Mouse (Mus musculus): Measurements from ENCODE around the gene Npas3. TPM values are rescaled to one million over a fixed set of nuclear protein-coding genes. Genes with fewer than 3 reads are reported as not detected.

Gene Npas3
- polyA plus RNA-seq, 1 experiment from 2014 or later: 32.7 TPM

DNA sequence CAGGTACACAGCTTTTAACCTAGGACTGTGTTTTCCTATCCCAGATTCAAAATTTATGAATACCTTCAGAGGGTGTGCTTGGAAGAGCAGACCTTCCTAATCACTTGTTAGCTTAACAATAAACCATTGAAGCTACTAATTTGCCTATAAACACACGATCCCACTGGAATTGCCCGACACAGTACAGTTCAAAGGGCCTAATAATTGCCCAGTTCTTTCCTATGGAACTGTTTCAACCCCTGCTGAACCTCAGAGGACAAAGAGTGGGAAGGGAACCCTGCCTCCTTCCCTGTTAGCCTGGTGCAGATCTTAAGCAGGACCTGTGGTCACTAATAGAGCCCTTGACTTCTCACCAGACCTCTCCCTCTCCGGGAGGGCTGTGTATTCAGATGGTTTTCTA lies 429.7 kb downstream of the Npas3 start:
- peaks cover 11% of the 10 kb centered on the region for H3K4me1 ChIP-seq (replicated peaks)
- no peaks in the 10 kb centered on the region for H3K36me3 ChIP-seq
- H3K9ac ChIP-seq (replicated peaks): no peak overlapping the region
- H3K4me3 ChIP-seq (replicated peaks): no peak overlapping the region
- ATAC-seq: no peak
- H3K27me3 ChIP-seq: no peaks in the 10 kb centered on the region
- H3K27ac ChIP-seq: no peak overlapping the region
- WGBS: 43% methylated on average over 3 of the region's 3 CpGs
- H3K9me3 ChIP-seq: no peaks in the 10 kb centered on the region
- no peak overlapping the region for H3K4me2 ChIP-seq (replicated peaks)

DNA sequence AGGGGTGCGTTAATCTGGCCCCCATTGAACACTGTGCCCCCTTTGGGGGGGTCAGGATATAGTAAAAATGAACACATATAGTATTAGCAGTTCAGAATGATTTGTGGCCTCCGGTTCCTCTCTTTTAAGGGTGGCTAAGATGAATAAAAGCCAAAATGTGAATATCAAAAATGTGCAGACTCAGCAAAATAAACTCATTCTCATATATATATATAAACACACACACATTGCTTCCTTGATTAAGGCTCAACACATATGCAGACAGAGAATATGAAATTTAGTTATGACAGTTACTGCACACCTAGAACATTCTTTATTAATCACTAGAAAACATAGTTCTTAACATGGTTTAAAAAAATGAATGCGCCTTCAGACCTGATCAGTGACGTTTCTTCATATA lies 430.7 kb downstream of the Npas3 start:
- WGBS: 97% methylated on average over 4 of the region's 4 CpGs
- no peaks in the 10 kb centered on the region for H3K27me3 ChIP-seq
- no peak overlapping the region for H3K4me2 ChIP-seq (replicated peaks)
- H3K9me3 ChIP-seq: no peaks in the 10 kb centered on the region
- no peak for ATAC-seq
- H3K4me1 ChIP-seq (replicated peaks): peaks cover 11% of the 10 kb centered on the region
- no peak overlapping the region for H3K9ac ChIP-seq (replicated peaks)
- no peak overlapping the region for H3K4me3 ChIP-seq (replicated peaks)
- no peaks in the 10 kb centered on the region for H3K36me3 ChIP-seq
- H3K27ac ChIP-seq: no peak overlapping the region

DNA sequence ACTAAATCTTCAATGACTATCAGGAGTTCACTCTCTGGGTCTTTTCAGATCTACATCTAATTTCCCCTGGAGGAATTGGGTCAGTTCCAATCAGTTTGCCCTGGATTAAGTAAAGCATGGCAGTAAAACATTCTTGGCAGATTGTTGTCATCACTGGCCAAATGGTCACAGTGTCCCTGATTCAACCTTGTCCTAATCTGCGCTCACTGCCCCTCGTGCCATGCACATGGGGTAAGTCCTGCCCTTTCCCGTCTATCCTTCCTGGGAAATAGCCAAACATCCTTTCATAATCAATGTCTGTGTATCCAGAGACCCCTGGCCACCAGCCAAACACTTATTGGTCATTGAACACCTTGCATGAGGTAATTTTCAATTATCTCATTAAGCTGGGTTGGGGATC lies 432.0 kb downstream of the Npas3 start:
- Histone ChIP-seq H3K4me2 (replicated peaks) (no peak overlapping the region), H3K27ac (no peak overlapping the region), H3K9me3 (no peaks in the 10 kb centered on the region), H3K4me1 (replicated peaks) (peaks cover 11% of the 10 kb centered on the region), H3K9ac (replicated peaks) (no peak overlapping the region), H3K27me3 (no peaks in the 10 kb centered on the region), H3K36me3 (no peaks in the 10 kb centered on the region), H3K4me3 (replicated peaks) (no peak overlapping the region)
- ATAC-seq: no peak
- 75% methylated on average over 3 of the region's 3 CpGs for WGBS

DNA sequence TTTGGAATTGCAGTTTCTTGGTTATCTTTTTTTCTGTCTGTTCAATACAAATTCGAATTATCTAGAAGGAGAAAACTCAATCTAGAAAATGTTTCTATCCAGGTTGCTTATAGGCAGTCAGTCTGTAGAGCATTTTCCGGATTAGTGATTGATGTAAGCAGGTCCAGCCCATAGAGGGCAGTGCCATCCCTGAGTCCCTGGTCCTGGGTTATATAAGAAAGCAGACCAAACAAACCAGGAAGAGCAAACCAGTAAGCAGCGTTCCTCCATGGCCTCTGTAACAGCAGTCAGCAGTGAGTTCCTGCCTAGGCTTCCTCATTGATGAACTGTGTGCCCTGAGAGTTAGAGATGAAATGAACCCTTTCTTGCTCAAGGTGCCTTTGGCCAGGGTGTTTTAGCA lies 433.6 kb downstream of the Npas3 start:
- Histone ChIP-seq H3K36me3 (no peaks in the 10 kb centered on the region), H3K27me3 (no peaks in the 10 kb centered on the region), H3K4me3 (replicated peaks) (no peak overlapping the region), H3K4me1 (replicated peaks) (peaks cover 11% of the 10 kb centered on the region), H3K9ac (replicated peaks) (no peak overlapping the region), H3K4me2 (replicated peaks) (no peak overlapping the region), H3K27ac (no peak overlapping the region), H3K9me3 (no peaks in the 10 kb centered on the region)
- WGBS: 62% methylated on average over 3 of the region's 3 CpGs
- ATAC-seq: no peak

DNA sequence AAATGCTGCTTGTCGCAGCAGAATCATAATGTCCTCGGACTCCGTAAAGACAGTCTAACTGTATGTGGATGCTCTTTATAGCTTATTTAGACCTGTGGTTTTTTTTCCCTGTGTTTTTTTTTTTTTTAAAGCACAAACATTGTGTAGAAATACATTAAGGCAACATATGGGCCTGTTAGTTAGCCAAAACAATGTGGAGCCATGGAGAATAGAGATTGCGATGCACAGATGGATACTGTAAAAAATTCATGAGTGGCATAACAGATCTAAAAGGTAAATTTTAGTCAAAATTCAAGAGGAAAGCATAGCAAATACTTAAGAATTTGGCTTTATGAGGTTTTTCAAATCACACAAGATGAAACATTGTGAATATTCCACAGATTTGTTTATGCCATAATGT lies 444.0 kb downstream of the Npas3 start:
- Histone ChIP-seq H3K27ac (no peak overlapping the region), H3K9me3 (no peaks in the 10 kb centered on the region), H3K4me2 (replicated peaks) (no peak overlapping the region), H3K4me1 (replicated peaks) (no peaks in the 10 kb centered on the region), H3K36me3 (no peaks in the 10 kb centered on the region), H3K27me3 (no peaks in the 10 kb centered on the region), H3K4me3 (replicated peaks) (no peak overlapping the region), H3K9ac (replicated peaks) (no peak overlapping the region)
- no peak for ATAC-seq
- 88% methylated on average over 4 of the region's 4 CpGs for WGBS

DNA sequence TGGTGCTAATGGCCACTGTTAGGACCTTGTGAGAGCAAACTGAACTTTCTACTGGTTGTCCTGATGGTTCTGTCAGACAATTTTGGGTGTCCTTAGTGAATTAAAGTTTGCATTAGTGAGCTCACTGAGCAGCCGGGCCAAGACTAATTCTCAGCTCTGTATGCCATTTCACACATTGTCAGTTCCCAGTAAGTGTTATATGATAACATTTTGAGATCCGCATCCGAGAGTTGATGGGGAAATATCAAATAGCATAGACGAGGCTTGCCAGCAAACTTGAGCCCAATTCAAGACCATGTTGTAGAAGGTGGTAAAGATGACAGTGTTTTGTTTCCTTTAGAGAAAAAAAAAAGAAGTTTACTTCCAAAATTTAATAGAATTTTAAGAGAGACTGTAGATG lies 445.9 kb downstream of the Npas3 start:
- Histone ChIP-seq H3K9ac (replicated peaks) (no peak overlapping the region), H3K4me3 (replicated peaks) (no peak overlapping the region), H3K4me2 (replicated peaks) (no peak overlapping the region), H3K27ac (no peak overlapping the region), H3K36me3 (no peaks in the 10 kb centered on the region), H3K9me3 (no peaks in the 10 kb centered on the region), H3K27me3 (no peaks in the 10 kb centered on the region), H3K4me1 (replicated peaks) (no peaks in the 10 kb centered on the region)
- WGBS: 93% methylated on average over 4 of the region's 4 CpGs
- no peak for ATAC-seq

DNA sequence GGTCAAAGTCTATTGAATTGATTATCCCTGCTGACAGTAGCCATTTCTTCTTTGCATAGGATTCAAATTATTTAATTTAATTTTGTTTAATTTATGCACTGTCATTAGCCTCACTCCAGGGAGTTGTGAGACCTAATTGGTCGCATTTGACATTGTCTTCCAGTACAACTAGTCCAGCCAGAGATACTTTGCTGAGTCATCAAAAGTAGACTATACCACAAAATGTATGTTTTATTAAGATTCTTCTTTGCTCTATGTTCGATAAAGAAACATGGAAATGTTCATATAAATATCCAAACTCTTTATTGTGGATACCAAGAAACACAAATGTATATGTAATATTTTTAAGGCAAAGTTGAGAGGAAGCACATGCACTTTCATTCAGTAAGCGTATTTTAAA lies 446.8 kb downstream of the Npas3 start:
- H3K9me3 ChIP-seq: no peaks in the 10 kb centered on the region
- H3K4me2 ChIP-seq (replicated peaks): no peak overlapping the region
- H3K4me3 ChIP-seq (replicated peaks): no peak overlapping the region
- H3K9ac ChIP-seq (replicated peaks): no peak overlapping the region
- no peaks in the 10 kb centered on the region for H3K4me1 ChIP-seq (replicated peaks)
- no peak overlapping the region for H3K27ac ChIP-seq
- no peaks in the 10 kb centered on the region for H3K36me3 ChIP-seq
- no peak for ATAC-seq
- no peaks in the 10 kb centered on the region for H3K27me3 ChIP-seq
- WGBS: 95% methylated on average over 3 of the region's 3 CpGs

DNA sequence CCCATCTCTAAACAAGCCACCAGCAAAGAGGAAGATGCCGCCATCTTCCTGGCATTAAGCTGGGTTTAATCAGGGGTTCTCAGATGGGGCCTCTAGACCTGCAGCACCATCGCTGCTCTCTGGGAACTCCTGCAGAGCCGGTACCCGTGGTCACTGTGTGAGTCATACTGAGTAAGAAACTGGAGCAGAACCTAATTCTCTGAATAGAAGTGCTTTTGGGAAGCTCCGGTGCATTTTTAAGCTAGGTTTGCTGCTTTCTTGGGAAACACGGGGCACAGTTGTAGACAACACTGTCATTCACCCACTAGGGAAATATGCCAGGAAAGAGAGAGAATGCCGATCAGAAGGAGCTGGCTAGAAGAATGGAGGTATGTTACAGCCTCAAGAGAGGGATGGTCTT lies 449.2 kb downstream of the Npas3 start:
- ATAC-seq: no peak

DNA sequence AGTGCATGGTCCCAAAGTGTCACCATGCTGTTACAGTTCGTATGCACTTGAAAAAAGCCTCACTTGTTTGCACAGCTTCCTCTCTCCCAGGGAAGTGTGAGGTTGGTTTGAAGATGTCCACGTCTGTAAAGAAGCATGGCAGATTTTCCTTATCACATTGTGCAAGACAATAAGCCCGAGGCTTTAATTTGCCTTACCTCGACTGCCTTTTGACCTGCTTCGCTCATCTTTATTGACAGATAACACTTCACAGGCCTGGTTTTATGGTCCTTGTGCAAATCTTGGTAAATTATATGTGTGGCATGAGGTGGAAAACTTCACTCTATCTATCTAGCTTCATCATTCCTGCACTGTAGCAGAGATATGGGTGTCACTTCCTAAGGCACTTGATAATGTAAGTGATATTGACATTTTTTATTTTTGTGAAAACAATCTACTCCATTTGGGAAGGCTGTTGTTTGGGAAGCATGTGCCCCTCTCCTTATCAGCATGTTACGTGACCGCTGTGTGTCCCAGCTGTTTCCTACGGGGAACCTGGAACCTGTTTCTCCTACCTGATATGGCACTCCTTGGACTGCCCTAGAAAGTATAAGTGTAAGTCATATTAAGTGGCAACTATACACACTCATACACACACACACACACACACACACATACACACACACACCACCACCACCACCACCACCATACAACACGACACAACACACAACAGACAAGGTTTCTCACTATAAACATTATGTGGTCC lies 450.2 kb downstream of the Npas3 start:
- H3K27ac ChIP-seq: no peak overlapping the region
- no peak overlapping the region for H3K4me2 ChIP-seq (replicated peaks)
- 0 out of 2 replicates have a peak, but pooled peaks cover under 1% of the 10 kb centered on the region for H3K4me1 ChIP-seq (replicated peaks)
- H3K36me3 ChIP-seq: no peaks in the 10 kb centered on the region
- H3K9ac ChIP-seq (replicated peaks): no peak overlapping the region
- H3K27me3 ChIP-seq: no peaks in the 10 kb centered on the region
- WGBS: 86% methylated on average over 9 of the region's 9 CpGs
- ATAC-seq: no peak
- no peak overlapping the region for H3K4me3 ChIP-seq (replicated peaks)
- no peaks in the 10 kb centered on the region for H3K9me3 ChIP-seq

More for the DNA sequence above, 449.2 kb downstream of the Npas3 start:
- WGBS: 86% methylated on average over 7 of the region's 7 CpGs
- Histone ChIP-seq H3K4me2 (replicated peaks) (no peak overlapping the region), H3K27me3 (no peaks in the 10 kb centered on the region), H3K4me1 (replicated peaks) (no peaks in the 10 kb centered on the region), H3K36me3 (no peaks in the 10 kb centered on the region), H3K9ac (replicated peaks) (no peak overlapping the region), H3K4me3 (replicated peaks) (no peak overlapping the region), H3K27ac (no peak overlapping the region), H3K9me3 (no peaks in the 10 kb centered on the region)

DNA sequence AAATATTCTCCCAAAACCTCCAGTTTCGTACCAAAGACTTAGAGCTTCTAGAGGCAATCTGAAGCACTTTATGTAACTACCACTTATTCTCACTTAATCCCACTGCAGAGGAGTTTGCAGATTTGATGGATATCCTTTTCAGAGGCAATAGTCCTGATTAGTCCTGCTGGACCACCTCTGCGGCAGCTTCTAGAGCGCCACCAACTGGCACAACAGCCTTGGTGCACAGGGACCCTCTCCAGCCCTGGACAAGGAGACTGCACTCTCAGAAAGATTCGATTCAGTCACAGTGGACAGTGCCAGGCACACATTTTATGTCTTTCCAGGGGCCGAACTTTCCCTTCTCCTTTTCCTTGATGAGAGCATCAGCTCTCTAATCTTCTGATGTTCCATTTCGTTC lies 471.4 kb downstream of the Npas3 start:
- H3K4me3 ChIP-seq (replicated peaks): no peak overlapping the region
- H3K27me3 ChIP-seq: no peaks in the 10 kb centered on the region
- no peak overlapping the region for H3K4me2 ChIP-seq (replicated peaks)
- H3K4me1 ChIP-seq (replicated peaks): no peaks in the 10 kb centered on the region
- no peak overlapping the region for H3K27ac ChIP-seq
- H3K36me3 ChIP-seq: no peaks in the 10 kb centered on the region
- 59% methylated on average over 6 of the region's 6 CpGs for WGBS
- no peak overlapping the region for H3K9ac ChIP-seq (replicated peaks)
- no peaks in the 10 kb centered on the region for H3K9me3 ChIP-seq
- ATAC-seq: no peak

DNA sequence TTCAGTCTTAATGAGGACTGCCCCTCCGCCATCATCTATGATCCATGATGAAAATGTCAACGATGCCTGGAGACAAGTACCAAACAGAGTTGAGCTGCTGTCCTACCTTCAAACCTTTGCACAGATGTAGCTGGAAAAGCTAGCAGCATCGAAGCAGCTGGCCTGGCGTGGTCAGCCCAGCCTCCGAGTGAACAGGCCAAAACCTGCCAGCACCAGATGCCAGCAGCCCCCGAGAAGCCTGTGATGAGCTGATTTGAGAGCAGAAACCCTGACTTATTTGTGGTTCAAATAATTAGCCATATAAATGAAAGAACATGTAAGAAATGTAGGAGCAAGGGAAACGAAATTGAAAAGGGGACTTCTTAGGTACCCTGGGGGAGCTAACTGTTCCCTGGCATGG lies 473.7 kb downstream of the Npas3 start:
- H3K36me3 ChIP-seq: no peaks in the 10 kb centered on the region
- no peak overlapping the region for H3K9ac ChIP-seq (replicated peaks)
- WGBS: 91% methylated on average over 7 of the region's 7 CpGs
- H3K9me3 ChIP-seq: no peaks in the 10 kb centered on the region
- H3K27me3 ChIP-seq: no peaks in the 10 kb centered on the region
- no peak overlapping the region for H3K4me3 ChIP-seq (replicated peaks)
- no peak overlapping the region for H3K4me2 ChIP-seq (replicated peaks)
- H3K4me1 ChIP-seq (replicated peaks): no peaks in the 10 kb centered on the region; the same call in 1 of the 2 replicates
- ATAC-seq: no peak
- no peak overlapping the region for H3K27ac ChIP-seq

DNA sequence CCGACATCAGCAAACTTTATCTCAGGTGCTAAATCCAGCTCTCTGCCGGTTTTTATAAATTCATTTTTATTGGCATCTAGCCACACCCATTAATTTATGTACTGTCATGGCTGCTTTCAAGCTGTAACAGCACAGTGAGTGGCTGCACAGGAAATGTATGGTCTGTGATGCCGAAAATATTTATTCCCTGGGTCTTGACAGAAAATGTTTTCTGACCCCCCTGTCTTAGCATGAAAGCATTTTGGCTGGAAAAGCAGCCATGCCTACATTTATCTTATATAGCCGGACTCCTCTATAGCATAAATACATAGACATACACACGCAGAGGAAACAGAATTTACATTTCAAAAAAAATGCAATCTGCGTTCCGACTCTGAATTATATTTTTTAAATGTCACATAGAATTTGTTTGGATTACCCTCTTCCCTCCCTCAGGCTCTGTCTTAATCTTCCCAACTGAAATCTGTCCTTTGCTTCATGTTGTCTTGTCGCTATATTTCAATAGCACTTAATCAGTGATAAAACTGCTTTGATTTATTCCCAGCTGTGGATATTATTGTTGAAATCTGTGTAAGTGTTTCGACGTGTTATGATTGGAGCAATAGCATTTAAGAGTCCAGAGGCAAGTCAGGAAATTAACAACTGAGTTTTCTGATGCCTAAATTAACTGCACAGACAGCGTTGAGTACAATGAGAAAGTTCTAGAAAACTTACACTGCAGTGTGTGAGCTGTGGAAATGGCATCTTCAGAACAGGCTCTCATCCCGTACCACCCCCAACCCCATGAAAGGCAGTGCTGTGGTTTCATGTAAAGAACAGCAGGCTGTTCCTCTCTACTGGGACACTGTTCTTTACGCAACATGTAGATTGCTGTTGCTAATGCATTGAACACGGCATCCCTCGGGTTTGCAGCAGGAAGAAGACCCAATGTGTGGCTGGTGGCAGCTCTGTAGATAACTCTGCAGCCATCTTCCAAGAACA lies 474.5 kb downstream of the Npas3 start:
- WGBS: 94% methylated on average over 15 of the region's 15 CpGs
- Histone ChIP-seq H3K4me1 (replicated peaks) (no peaks in the 10 kb centered on the region; the same call in 1 of the 2 replicates), H3K9me3 (no peaks in the 10 kb centered on the region), H3K27ac (no peak overlapping the region), H3K4me3 (replicated peaks) (no peak overlapping the region), H3K36me3 (no peaks in the 10 kb centered on the region), H3K4me2 (replicated peaks) (no peak overlapping the region), H3K27me3 (no peaks in the 10 kb centered on the region), H3K9ac (replicated peaks) (no peak overlapping the region)
- ATAC-seq: no peak

Measured in midbrain, embryonic 13.5 days (tissue).